Mouse (Mus musculus) c-Kit-positive CD71-positive TER-119-negative erythroid progenitor cells, embryonic 14.5 days (primary cell): ENCODE measurements around the gene Atp6v1e1.

Experiments used
- DNase-seq: peaks from one replicate; pipeline ENCODE4 v3.0.0-alpha.2; 2013; ENCODE audit warnings: low read depth

Atp6v1e1 gene

GRCm38 (mm10) chr6:120769972-120770371 lies 52.6 kb downstream of the Atp6v1e1 start:
- DNase-seq = no peak

GRCm38 (mm10) chr6:120761151-120761550 lies 61.4 kb downstream of the Atp6v1e1 start:
- DNase-seq = no peak

- DNase-seq = no peak
These were observed 76.2 kb downstream of the Atp6v1e1 start for GRCm38 (mm10) chr6:120746416-120746815.
